Comparison of ENCODE assay signal across 8 mouse cellular contexts in genomic region chr8:11313176-11314111, GRCm38 (mm10). TPM values are rescaled to one million over a fixed set of nuclear protein-coding genes. Genes with fewer than 3 reads are reported as not detected.
A peak's percentile ranks its signal among the peaks of the same experiment; 100 is the strongest.
DNase-seq lines count a peak whose midpoint lies in the region; ATAC-seq lines count a peak whose summit lies in the region.

No protein-coding gene starts in this region.

- peaks cover 39% of the 10 kb centered on the region for H3K4me1 ChIP-seq in megakaryocyte, embryonic 14.5 days
- peaks cover 75% of the 10 kb centered on the region for H3K4me1 ChIP-seq in heart, embryonic 13.5 days

- WGBS in heart, embryonic 13.5 days, result 4% methylated on average over 45 of the region's 45 CpGs

- H3K9me3 ChIP-seq in megakaryocyte, embryonic 14.5 days, result no peaks in the 10 kb centered on the region
- H3K9me3 ChIP-seq in heart, embryonic 13.5 days, result no peaks in the 10 kb centered on the region

- peak overlapping the region; percentile 87 for H3K4me3 ChIP-seq in megakaryocyte, embryonic 14.5 days (replicated peaks)
- peak overlapping the region; percentile 84 for H3K4me3 ChIP-seq in heart, embryonic 13.5 days

- no peak for ATAC-seq in megakaryocyte, adult 5-6 weeks (ENCODE audit: poor library complexity, severe bottlenecking)
- ATAC-seq in heart, embryonic 13.5 days (ENCODE audit: extremely low read depth, insufficient number of reproducible peaks, low FRiP score, low TSS enrichment), result no peak
- no peak for ATAC-seq in monocyte, adult 5-6 weeks (replicated peaks; ENCODE audit: insufficient number of reproducible peaks, low FRiP score, low TSS enrichment, poor library complexity, severe bottlenecking)

- peak overlapping the region; percentile 98 for H3K9ac ChIP-seq in heart, embryonic 13.5 days

- H3K27me3 ChIP-seq in megakaryocyte, embryonic 14.5 days (replicated peaks), result peaks cover 97% of the 10 kb centered on the region
- no peaks in the 10 kb centered on the region for H3K27me3 ChIP-seq in heart, embryonic 13.5 days (replicated peaks)

- DNase-seq in embryo, embryonic 10 days (ENCODE audit: low spot score), result peak; percentile 69
- DNase-seq in kidney, postnatal 10 days, result peak; percentile 82
- DNase-seq in mesoderm, embryonic 11.5 days (ENCODE audit: low read depth, low spot score), result peak; percentile 37
- no peak for DNase-seq in c-Kit-positive CD71-positive TER-119-positive erythroid progenitor cells, embryonic 14.5 days (ENCODE audit: low spot score)

- H3K36me3 ChIP-seq in megakaryocyte, embryonic 14.5 days (replicated peaks; ENCODE audit: low read length), result no peaks in the 10 kb centered on the region
- H3K36me3 ChIP-seq in heart, embryonic 13.5 days, result peaks cover 17% of the 10 kb centered on the region

- peak overlapping the region; percentile 91 for H3K27ac ChIP-seq in heart, embryonic 13.5 days (replicated peaks)

- peak overlapping the region; percentile 91 for H3K4me2 ChIP-seq in heart, embryonic 13.5 days

RNA-seq across cellular contexts. Expression of gene Col4a1, which starts 0.8 kb away (rescaled TPM):
- polyA plus RNA-seq in megakaryocyte, embryonic 14.5 days (2012; ENCODE audit: insufficient read depth, low replicate concordance), result 0.67 TPM in 1 of 2 replicates, not detected in the other
- total RNA-seq in megakaryocyte, adult 5-6 weeks (2015), result 0.30 and 1.3 TPM in 2 replicates
- total RNA-seq in megakaryocyte, adult 5-6 weeks (2017), result 0.04 and 1.1 TPM in 2 replicates
- polyA plus RNA-seq in heart, embryonic 13.5 days (2015; fragmentation: Nextera tagmentation; extraction: Ambion mirVana), result 164 TPM in 2 replicates
- total RNA-seq in monocyte, adult 5-6 weeks (2017), result 1.5 to 5.7 TPM (median 2.8 TPM) in 3 replicates

RNA-seq across cellular contexts. Expression of gene Col4a2, which starts 0.8 kb away (rescaled TPM):
- polyA plus RNA-seq in megakaryocyte, embryonic 14.5 days (2012; ENCODE audit: insufficient read depth, low replicate concordance), result 0.34 and 1.0 TPM in 2 replicates
- 0.02 and 0.07 TPM in 2 replicates for total RNA-seq in megakaryocyte, adult 5-6 weeks (2015)
- 0.15 and 0.73 TPM in 2 replicates for total RNA-seq in megakaryocyte, adult 5-6 weeks (2017)
- polyA plus RNA-seq in heart, embryonic 13.5 days (2015; fragmentation: Nextera tagmentation; extraction: Ambion mirVana), result 66.9 and 71.5 TPM in 2 replicates
- total RNA-seq in monocyte, adult 5-6 weeks (2017), result 1.7 to 5.2 TPM (median 3.4 TPM) in 3 replicates
